Mouse (Mus musculus): ENCODE data around the gene Nckap5.

- TF ChIP-seq CTCF (IDR thresholded peaks at IDR 0.05; ENCODE audit: insufficient read depth, low read length) = no peak
- no peak for TF ChIP-seq POLR2A (IDR thresholded peaks at IDR 0.05; ENCODE audit: borderline replicate concordance, extremely low read depth, low read depth, low read length)
Observed at GRCm38 (mm10) chr1:126745482-126746136, 85.0 kb downstream of the Nckap5 start.
